Mouse (Mus musculus): ENCODE data around the gene Rps6ka6. TPM values are rescaled to one million over a fixed set of nuclear protein-coding genes. Genes with fewer than 3 reads are reported as not detected.

Rps6ka6 gene
- 68.9 and 70.5 TPM in 2 replicates for total RNA-seq (2014; rRNA removed)
- polyA plus RNA-seq (2015; fragmentation: Nextera tagmentation; extraction: Ambion mirVana): 26.6 and 30.3 TPM in 2 replicates

- H3K27ac ChIP-seq (ENCODE audit: low read depth, low read length): no peak within 1 kb of the TSS
- no peaks in the 10 kb centered on the region for H3K36me3 ChIP-seq (ENCODE audit: insufficient read depth, low read length)
- no peak for TF ChIP-seq CTCF (IDR thresholded peaks at IDR 0.05)
- WGBS: 76% methylated on average over 10 of the region's 10 CpGs
- DNase-seq (ENCODE audit: low spot score) (no peak), ATAC-seq (ENCODE audit: low FRiP score) (no peak)
- no peak within 1 kb of the TSS for H3K4me2 ChIP-seq (ENCODE audit: low read depth, low read length, poor library complexity, severe bottlenecking)
- no peak within 1 kb of the TSS for H3K4me3 ChIP-seq (ENCODE audit: low read depth, low read length)
- no peaks in the 10 kb centered on the region for H3K27me3 ChIP-seq (ENCODE audit: insufficient read depth, low read length)
- no peaks in the 10 kb centered on the region for H3K9me3 ChIP-seq (ENCODE audit: low read length)
- no peaks in the 10 kb centered on the region for H3K4me1 ChIP-seq (ENCODE audit: insufficient read depth, low read length)
- H3K9ac ChIP-seq (replicated peaks; ENCODE audit: low read length, poor library complexity, severe bottlenecking): no peak within 1 kb of the TSS
Observed at GRCm38 (mm10) chrX:111537859-111538258, at the start of gene Rps6ka6. Rps6ka6 (minus strand) TSS chrX:111537959.

GRCm38 (mm10) chrX:111577044-111577443 is 39.3 kb upstream of the Rps6ka6 start:
- Histone ChIP-seq H3K9ac (replicated peaks; ENCODE audit: low read length, poor library complexity, severe bottlenecking) (no peak overlapping the region), H3K36me3 (ENCODE audit: insufficient read depth, low read length) (no peaks in the 10 kb centered on the region), H3K27me3 (ENCODE audit: insufficient read depth, low read length) (no peaks in the 10 kb centered on the region), H3K27ac (ENCODE audit: low read depth, low read length) (no peak overlapping the region), H3K4me1 (ENCODE audit: insufficient read depth, low read length) (no peaks in the 10 kb centered on the region), H3K9me3 (ENCODE audit: low read length) (no peaks in the 10 kb centered on the region), H3K4me3 (ENCODE audit: low read depth, low read length) (no peak overlapping the region), H3K4me2 (ENCODE audit: low read depth, low read length, poor library complexity, severe bottlenecking) (no peak overlapping the region)
- no peak for TF ChIP-seq CTCF (IDR thresholded peaks at IDR 0.05)
- 84% methylated on average over 2 of the region's 2 CpGs for WGBS
- DNase-seq (ENCODE audit: low spot score) (no peak), ATAC-seq (ENCODE audit: low FRiP score) (no peak)

- 65% methylated on average over 1 of the region's 1 CpGs for WGBS
- Histone ChIP-seq H3K27ac (ENCODE audit: low read depth, low read length) (no peak overlapping the region), H3K27me3 (ENCODE audit: insufficient read depth, low read length) (no peaks in the 10 kb centered on the region), H3K36me3 (ENCODE audit: insufficient read depth, low read length) (no peaks in the 10 kb centered on the region), H3K9ac (replicated peaks; ENCODE audit: low read length, poor library complexity, severe bottlenecking) (no peak overlapping the region), H3K4me1 (ENCODE audit: insufficient read depth, low read length) (no peaks in the 10 kb centered on the region), H3K9me3 (ENCODE audit: low read length) (no peaks in the 10 kb centered on the region), H3K4me2 (ENCODE audit: low read depth, low read length, poor library complexity, severe bottlenecking) (no peak overlapping the region), H3K4me3 (ENCODE audit: low read depth, low read length) (no peak overlapping the region)
- no peak for TF ChIP-seq CTCF (IDR thresholded peaks at IDR 0.05)
- no peak for ATAC-seq (ENCODE audit: low FRiP score)
- DNase-seq (ENCODE audit: low spot score): peak; percentile 18
Observed at GRCm38 (mm10) chrX:111518206-111518605, 19.6 kb downstream of the Rps6ka6 start.

- peak overlapping the region; percentile 57 for H3K4me3 ChIP-seq (ENCODE audit: low read depth, low read length)
- H3K27ac ChIP-seq (ENCODE audit: low read depth, low read length): 0 out of 2 replicates have a peak overlapping the region, but pooled peaks have one; percentile 63
- H3K9me3 ChIP-seq (ENCODE audit: low read length): no peaks in the 10 kb centered on the region
- peak overlapping the region; percentile 57; the same call in 1 of the 2 replicates for H3K9ac ChIP-seq (replicated peaks; ENCODE audit: low read length, poor library complexity, severe bottlenecking)
- no peak for TF ChIP-seq CTCF (IDR thresholded peaks at IDR 0.05)
- H3K4me2 ChIP-seq (ENCODE audit: low read depth, low read length, poor library complexity, severe bottlenecking): peak overlapping the region; percentile 51
- ATAC-seq (ENCODE audit: low FRiP score) (no peak), DNase-seq (ENCODE audit: low spot score) (no peak)
- no peaks in the 10 kb centered on the region for H3K36me3 ChIP-seq (ENCODE audit: insufficient read depth, low read length)
- no peaks in the 10 kb centered on the region for H3K27me3 ChIP-seq (ENCODE audit: insufficient read depth, low read length)
- 16% methylated on average over 11 of the region's 12 CpGs for WGBS
- no peaks in the 10 kb centered on the region for H3K4me1 ChIP-seq (ENCODE audit: insufficient read depth, low read length)
Observed at GRCm38 (mm10) chrX:111463565-111464093, 74.1 kb downstream of the Rps6ka6 start.

- peak overlapping the region; percentile 57 for H3K9ac ChIP-seq (replicated peaks; ENCODE audit: low read length, poor library complexity, severe bottlenecking)
- H3K4me1 ChIP-seq (ENCODE audit: insufficient read depth, low read length): no peaks in the 10 kb centered on the region
- peak; percentile 20; the same call in 1 of the 2 replicates for TF ChIP-seq CTCF (IDR thresholded peaks at IDR 0.05)
- H3K36me3 ChIP-seq (ENCODE audit: insufficient read depth, low read length): no peaks in the 10 kb centered on the region
- H3K27ac ChIP-seq (ENCODE audit: low read depth, low read length): peak overlapping the region; percentile 63
- H3K4me3 ChIP-seq (ENCODE audit: low read depth, low read length): peak overlapping the region; percentile 57
- H3K27me3 ChIP-seq (ENCODE audit: insufficient read depth, low read length): no peaks in the 10 kb centered on the region
- WGBS: 18% methylated on average over 22 of the region's 72 CpGs
- H3K9me3 ChIP-seq (ENCODE audit: low read length): no peaks in the 10 kb centered on the region
- ATAC-seq (ENCODE audit: low FRiP score) (peak; percentile 95), DNase-seq (ENCODE audit: low spot score) (peak; percentile 84)
- peak overlapping the region; percentile 51 for H3K4me2 ChIP-seq (ENCODE audit: low read depth, low read length, poor library complexity, severe bottlenecking)
Observed at GRCm38 (mm10) chrX:111462833-111463564, 74.8 kb downstream of the Rps6ka6 start.

GRCm38 (mm10) chrX:111462495-111462832 is 75.3 kb downstream of the Rps6ka6 start:
- TF ChIP-seq CTCF (IDR thresholded peaks at IDR 0.05): no peak
- peak overlapping the region; percentile 51 for H3K4me2 ChIP-seq (ENCODE audit: low read depth, low read length, poor library complexity, severe bottlenecking)
- H3K9me3 ChIP-seq (ENCODE audit: low read length): no peaks in the 10 kb centered on the region
- H3K9ac ChIP-seq (replicated peaks; ENCODE audit: low read length, poor library complexity, severe bottlenecking): peak overlapping the region; percentile 57
- peak overlapping the region; percentile 63 for H3K27ac ChIP-seq (ENCODE audit: low read depth, low read length)
- no peak; the same call in 1 of the 2 replicates for ATAC-seq (ENCODE audit: low FRiP score)
- H3K4me1 ChIP-seq (ENCODE audit: insufficient read depth, low read length): no peaks in the 10 kb centered on the region
- peak; percentile 3 for DNase-seq (ENCODE audit: low spot score)
- H3K36me3 ChIP-seq (ENCODE audit: insufficient read depth, low read length): no peaks in the 10 kb centered on the region
- WGBS: 21% methylated on average over 16 of the region's 21 CpGs
- peak overlapping the region; percentile 57 for H3K4me3 ChIP-seq (ENCODE audit: low read depth, low read length)
- no peaks in the 10 kb centered on the region for H3K27me3 ChIP-seq (ENCODE audit: insufficient read depth, low read length)

Data from midbrain, postnatal 0 days (tissue).